ENCODE assay signal across 20 mouse cellular contexts in genomic region chr11:34494682-34495081, GRCm38 (mm10).
DNase-seq lines count a peak whose midpoint lies in the region; TF ChIP-seq lines count a peak whose summit lies in the region.
"Had no signal": no experiment of that assay in that cellular context is flagged by ENCODE, and none has a peak within 500 bp of the region (broad histone marks: within the 10 kb centered on the region; RNA-seq: fewer than 3 reads in every experiment).

No protein-coding gene starts in this region.

- no peaks in the 10 kb centered on the region for H3K9me3 ChIP-seq in E14TG2a.4 (ENCODE audit: low read length)
- H3K9me3 ChIP-seq: embryonic facial prominence, embryonic 12.5 days; heart, embryonic 15.5 days; hindbrain, embryonic 12.5 days had no signal

- H3K4me3 ChIP-seq in E14TG2a.4 (replicated peaks; ENCODE audit: low read length), result peak overlapping the region; percentile 54
- H3K4me3 ChIP-seq: embryonic facial prominence, embryonic 12.5 days; heart, adult 2 months; heart, embryonic 15.5 days; hindbrain, embryonic 12.5 days had no signal

- DNase-seq in heart, adult 11 months, result peak; percentile 14
- no peak for DNase-seq in heart, postnatal 25 days (ENCODE audit: low spot score)
- DNase-seq in ES-CJ7 (ENCODE audit: low read depth, low spot score) (peak; percentile 97), ZHBTc4 (ENCODE audit: low read depth, low spot score) (peak; percentile 95)
- DNase-seq in spleen, postnatal 10 days (ENCODE audit: low spot score in 2 of 2), result no peak
- DNase-seq in heart, postnatal 36 days, result no peak
- DNase-seq: adrenal gland, postnatal 10 days; cerebellum, adult 11 months; cerebellum, adult 8-10 months; cerebellum, postnatal 25 days; gastrocnemius, postnatal 10 days; heart, adult 2 months; heart, postnatal 14 days; kidney, adult 11 months had no signal

- peaks cover 32% of the 10 kb centered on the region for H3K4me1 ChIP-seq in E14TG2a.4 (replicated peaks; ENCODE audit: low read depth, low read length)
- H3K4me1 ChIP-seq: embryonic facial prominence, embryonic 12.5 days; heart, embryonic 15.5 days; hindbrain, embryonic 12.5 days had no signal

- no peaks in the 10 kb centered on the region for H3K27me3 ChIP-seq in E14TG2a.4 (ENCODE audit: insufficient read depth, low read length)
- H3K27me3 ChIP-seq: CH12.LX; embryonic facial prominence, embryonic 12.5 days; heart, embryonic 15.5 days; hindbrain, embryonic 12.5 days; Patski had no signal

- intact Hi-C loops in heart, postnatal 25 days (cut with DNase I), result no loop called here
- intact Hi-C loops in heart, postnatal 36 days (cut with DNase I), result no loop called here

- no peaks in the 10 kb centered on the region for H3K36me3 ChIP-seq in E14TG2a.4 (ENCODE audit: insufficient read depth, low read length)
- H3K36me3 ChIP-seq: embryonic facial prominence, embryonic 12.5 days; heart, embryonic 15.5 days; hindbrain, embryonic 12.5 days had no signal

- no peak for TF ChIP-seq CTCF in E14TG2a.4 (conservative IDR thresholded peaks at IDR 0.05; ENCODE audit: low read length)

Comparison
In these comparisons a context has a peak if more than half of its experiments do, and no peak if none do; other contexts are left out.
1. DNase-seq: peak in heart, adult 11 months (single experiment), ES-CJ7 (single experiment) and ZHBTc4 (single experiment); none in heart, postnatal 25 days (single experiment), spleen, postnatal 10 days (0 of 2) and heart, postnatal 36 days (0 of 2).